Mouse (Mus musculus): Measurements from ENCODE around the gene Podxl. TPM values are rescaled to one million over a fixed set of nuclear protein-coding genes. Genes with fewer than 3 reads are reported as not detected.

Gene Podxl
- polyA plus RNA-seq, 1 experiment from 2014 or later, result 11.5 TPM

- no peaks in the 10 kb centered on the region for H3K9me3 ChIP-seq
- ATAC-seq (replicated peaks), result no peak
- no peak overlapping the region for H3K27ac ChIP-seq (replicated peaks)
- no peak overlapping the region for H3K4me2 ChIP-seq (replicated peaks)
- H3K4me3 ChIP-seq, result no peak overlapping the region
- 91% methylated on average over 4 of the region's 4 CpGs for WGBS
- no peak overlapping the region for H3K9ac ChIP-seq (replicated peaks)
- H3K36me3 ChIP-seq, result peaks cover 6% of the 10 kb centered on the region; the same call in 1 of the 2 replicates
- H3K4me1 ChIP-seq, result no peaks in the 10 kb centered on the region
- no peaks in the 10 kb centered on the region for H3K27me3 ChIP-seq
These were observed 83.8 kb downstream of the Podxl start for GRCm38 (mm10) chr6:31480008-31480407.

GRCm38 (mm10) chr6:31478221-31478620, 85.6 kb downstream of the Podxl start:
- Histone ChIP-seq H3K9ac (replicated peaks) (no peak overlapping the region), H3K9me3 (no peaks in the 10 kb centered on the region), H3K36me3 (peaks cover 11% of the 10 kb centered on the region; the same call in 1 of the 2 replicates), H3K4me2 (replicated peaks) (no peak overlapping the region), H3K27me3 (no peaks in the 10 kb centered on the region), H3K4me1 (no peaks in the 10 kb centered on the region), H3K4me3 (no peak overlapping the region), H3K27ac (replicated peaks) (no peak overlapping the region)
- no peak for ATAC-seq (replicated peaks)
- WGBS, result 78% methylated on average over 4 of the region's 4 CpGs

Other genes starting within 250 kb of the Podxl start
- 152 and 153 TPM in 2 replicates for gene Mkln1, start 165.2 kb downstream of the Podxl start, polyA plus RNA-seq (2015; fragmentation: Nextera tagmentation; extraction: Ambion mirVana)

Measured in forebrain, embryonic 15.5 days (tissue).